ENCODE assay signal across 8 mouse cellular contexts in the genomic region with DNA sequence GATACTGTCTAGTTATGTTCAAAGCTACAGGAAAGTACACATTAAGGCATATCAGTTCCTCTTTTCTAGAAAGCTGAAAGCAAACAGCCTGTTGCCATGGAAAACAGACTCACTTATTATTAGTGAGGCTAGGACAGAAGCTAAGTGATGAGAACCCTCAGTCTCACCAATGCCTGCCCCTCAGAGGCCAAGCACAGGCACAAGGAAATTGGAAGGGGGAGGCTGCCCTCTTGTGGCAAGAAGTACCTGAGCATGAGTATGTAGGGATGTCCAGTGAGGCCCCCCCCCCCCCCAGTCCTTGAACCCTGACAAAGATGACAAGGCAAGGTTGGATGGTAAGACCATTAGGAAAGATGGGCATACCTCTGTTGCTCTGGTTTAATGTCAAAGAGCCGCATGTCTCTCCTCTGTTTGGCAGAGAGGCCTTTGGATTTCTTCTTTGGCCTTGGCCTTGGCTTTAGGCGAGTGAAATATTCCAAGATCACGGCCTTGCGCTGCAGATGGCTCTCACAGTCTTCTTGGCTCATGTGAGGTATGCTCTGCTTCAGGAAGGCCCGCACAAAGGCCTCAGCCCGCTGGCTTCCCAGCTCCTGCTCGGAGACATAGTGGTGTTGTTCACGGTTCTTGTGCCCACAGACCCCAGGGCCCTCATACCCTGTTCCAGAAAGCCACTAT. TPM values are rescaled to one million over a fixed set of nuclear protein-coding genes. Genes with fewer than 3 reads are reported as not detected.
A peak's percentile ranks its signal among the peaks of the same experiment; 100 is the strongest.
DNase-seq lines count a peak whose midpoint lies in the region; ATAC-seq and TF ChIP-seq lines count a peak whose summit lies in the region.

No protein-coding gene starts in this region.

- intact Hi-C loops in heart, adult 2 months (cut with DNase I): loop anchor here (1.0 to 5.0 kb wide), 3 partner anchors 36 to 85 kb away; no protein-coding TSS in a partner anchor

- no peaks in the 10 kb centered on the region for H3K9me3 ChIP-seq in heart, embryonic 10.5 days

- peak; percentile 36 to 57 for DNase-seq in heart, adult 2 months
- DNase-seq in heart, embryonic 10.5 days (ENCODE audit: low spot score): no peak
- DNase-seq in 3134 (ENCODE audit: extremely low read depth, insufficient read length, low spot score) (peak; percentile 22), ZHBTc4 (ENCODE audit: low read depth, low spot score) (peak; percentile 76)
- peak; percentile 80 to 82 for DNase-seq in cerebellum, postnatal 36 days
- DNase-seq in lung, postnatal 14 days: peak; percentile 47
- DNase-seq in telencephalon, adult 2 months (ENCODE audit: low read depth, low spot score): peak; percentile 11

- H3K4me1 ChIP-seq in heart, adult 2 months (ENCODE audit: control insufficient read depth, insufficient read depth, low read length): peaks cover 5% of the 10 kb centered on the region
- peaks cover 13% of the 10 kb centered on the region for H3K4me1 ChIP-seq in heart, embryonic 10.5 days

- no peak overlapping the region for H3K9ac ChIP-seq in heart, adult 2 months (ENCODE audit: low read depth, low read length)

- peak; percentile 66 for TF ChIP-seq CTCF in heart, adult 2 months (IDR thresholded peaks at IDR 0.05)

- H3K36me3 ChIP-seq in heart, adult 2 months (ENCODE audit: control insufficient read depth, insufficient read depth, low read length): peaks cover 2% of the 10 kb centered on the region; the same call in 1 of the 2 replicates
- H3K36me3 ChIP-seq in heart, embryonic 10.5 days: peaks cover 63% of the 10 kb centered on the region

- peak; percentile 50 to 53 for ATAC-seq in hematopoietic stem cell, adult 5-6 weeks (replicated peaks in 1 of 2; ENCODE audit: insufficient read depth in 1 of 2, low FRiP score in 2 of 2, low TSS enrichment in 1 of 2, low read depth in 1 of 2, poor library complexity in 2 of 2, severe bottlenecking in 2 of 2)

- H3K27me3 ChIP-seq in heart, adult 2 months (ENCODE audit: control insufficient read depth, insufficient read depth, low read length): no peaks in the 10 kb centered on the region
- no peaks in the 10 kb centered on the region for H3K27me3 ChIP-seq in heart, embryonic 10.5 days (ENCODE audit: insufficient read depth, poor library complexity, severe bottlenecking)

- H3K27ac ChIP-seq in heart, adult 2 months: no peak overlapping the region
- no peak overlapping the region for H3K27ac ChIP-seq in heart, embryonic 10.5 days

- WGBS in heart, adult 2 months: 87% methylated on average over 8 of the region's 8 CpGs
- WGBS in heart, embryonic 10.5 days: 82% methylated on average over 8 of the region's 8 CpGs

- H3K79me2 ChIP-seq in heart, adult 2 months (replicated peaks; ENCODE audit: control insufficient read depth, insufficient read depth, low read length): no peaks in the 10 kb centered on the region

- TF ChIP-seq EP300 in heart, adult 2 months (IDR thresholded peaks at IDR 0.05; ENCODE audit: insufficient read depth, low read depth, low read length): 0 out of 2 replicates have a peak, but pooled peaks have one; percentile 38

- H3K4me3 ChIP-seq in heart, adult 2 months: no peak overlapping the region
- no peak overlapping the region for H3K4me3 ChIP-seq in heart, embryonic 10.5 days

- no peak for TF ChIP-seq POLR2A in heart, adult 2 months (IDR thresholded peaks at IDR 0.05; ENCODE audit: insufficient read depth, low read depth, low read length)

RNA-seq across cellular contexts. Expression of gene Pop4, which starts 4.1 kb away (rescaled TPM):
- 10 to 100 TPM in 1 of 2 experiments, 1 to 10 TPM in 1; 9.2 to 10.8 TPM for total RNA-seq in heart, adult 2 months (2021)
- polyA plus RNA-seq in heart, adult 2 months (2012; rRNA removed): 6.8 and 10.0 TPM in 2 replicates
- 46.0 and 61.7 TPM in 2 replicates for polyA plus RNA-seq in heart, embryonic 10.5 days (2016; fragmentation: Nextera tagmentation; extraction: Ambion mirVana)
- total RNA-seq in hematopoietic stem cell, adult 5-6 weeks (2017): 55.8 and 56.6 TPM in 2 replicates

RNA-seq across cellular contexts. Expression of gene Plekhf1, which starts 39.3 kb away (rescaled TPM):
- total RNA-seq in heart, adult 2 months (2021): 10 to 100 TPM in 1 of 2 experiments, 1 to 10 TPM in 1; 9.3 to 14.6 TPM
- polyA plus RNA-seq in heart, adult 2 months (2012; rRNA removed): 8.6 and 8.9 TPM in 2 replicates
- polyA plus RNA-seq in heart, embryonic 10.5 days (2016; fragmentation: Nextera tagmentation; extraction: Ambion mirVana): 1.7 and 2.2 TPM in 2 replicates
- 0.69 and 1.4 TPM in 2 replicates for total RNA-seq in hematopoietic stem cell, adult 5-6 weeks (2017)
